Mouse (Mus musculus) adrenal gland, postnatal 25 days (tissue): Measurements from ENCODE around the gene Kirrel3. TPM values are rescaled to one million over a fixed set of nuclear protein-coding genes. Genes with fewer than 3 reads are reported as not detected.

Source experiments
- DNase-seq: peaks from one replicate; pipeline ENCODE4 v3.0.0; 2021; ENCODE audit warnings: mixed read lengths
- total RNA-seq: library from RNA; stranded (reverse); gene quantifications from 2 replicates; pipeline ENCODE4 v1.2.3, GENCODE M21; 2021

Kirrel3 gene
- total RNA-seq, 1 experiment from 2014 or later = 0.52 TPM

- no peak for DNase-seq
These were observed 541.8 kb downstream of the Kirrel3 start for GRCm38 (mm10) chr9:35027382-35027997.

- DNase-seq = peak; percentile 31
These were observed 545.1 kb downstream of the Kirrel3 start for GRCm38 (mm10) chr9:35030823-35031222.

- no peak for DNase-seq
These were observed 546.8 kb downstream of the Kirrel3 start for GRCm38 (mm10) chr9:35032457-35032856.

- no peak for DNase-seq
These were observed 549.4 kb downstream of the Kirrel3 start for GRCm38 (mm10) chr9:35035074-35035473.

GRCm38 (mm10) chr9:35038922-35039586 is 553.4 kb downstream of the Kirrel3 start:
- DNase-seq = peak; percentile 37

- DNase-seq = no peak
These were observed 554.2 kb downstream of the Kirrel3 start for GRCm38 (mm10) chr9:35039846-35040245.

- no peak for DNase-seq
These were observed 555.8 kb downstream of the Kirrel3 start for GRCm38 (mm10) chr9:35041493-35041892.

GRCm38 (mm10) chr9:35043619-35044018 is 557.9 kb downstream of the Kirrel3 start:
- DNase-seq = no peak

- DNase-seq = peak; percentile 50
These were observed 558.8 kb downstream of the Kirrel3 start for GRCm38 (mm10) chr9:35044458-35044857.

GRCm38 (mm10) chr9:35045031-35045531 is 559.4 kb downstream of the Kirrel3 start:
- peak; percentile 35 for DNase-seq

GRCm38 (mm10) chr9:35045756-35046155 is 560.1 kb downstream of the Kirrel3 start:
- DNase-seq = peak; percentile 42

- DNase-seq = no peak
These were observed 562.8 kb downstream of the Kirrel3 start for GRCm38 (mm10) chr9:35048449-35048848.

GRCm38 (mm10) chr9:35049891-35050527 is 564.3 kb downstream of the Kirrel3 start:
- no peak for DNase-seq

- DNase-seq = no peak
These were observed 565.2 kb downstream of the Kirrel3 start for GRCm38 (mm10) chr9:35050701-35051454.

GRCm38 (mm10) chr9:35051666-35052065 is 566.0 kb downstream of the Kirrel3 start:
- no peak for DNase-seq

- no peak for DNase-seq
These were observed 567.0 kb downstream of the Kirrel3 start for GRCm38 (mm10) chr9:35052671-35053070.

GRCm38 (mm10) chr9:35053081-35053480 is 567.4 kb downstream of the Kirrel3 start:
- DNase-seq = no peak

- DNase-seq = no peak
These were observed 568.0 kb downstream of the Kirrel3 start for GRCm38 (mm10) chr9:35053669-35054068.

GRCm38 (mm10) chr9:35055528-35056330 is 570.0 kb downstream of the Kirrel3 start:
- DNase-seq = no peak

GRCm38 (mm10) chr9:35056611-35057010 is 570.9 kb downstream of the Kirrel3 start:
- no peak for DNase-seq

- no peak for DNase-seq
These were observed 571.9 kb downstream of the Kirrel3 start for GRCm38 (mm10) chr9:35057631-35058030.

- DNase-seq = no peak
These were observed 572.5 kb downstream of the Kirrel3 start for GRCm38 (mm10) chr9:35058186-35058585.
